Mouse (Mus musculus) layer of hippocampus, adult 11-12 months (tissue): Measurements from ENCODE around the gene Mob3a.
A peak's percentile ranks its signal among the peaks of the same experiment; 100 is the strongest.

Source experiments
- DNase-seq: peaks from one replicate; pipeline ENCODE4 v3.0.0; 2022; ENCODE audit warnings: low spot score

Mob3a gene

GRCm38 (mm10) chr10:80701721-80702535 is at the start of gene Mob3a, which contains the start of gene Izumo4:
TSS of gene Mob3a (minus strand) at chr10:80701977.
TSS of gene Izumo4 (plus strand) at chr10:80702184.
- DNase-seq: peak; percentile 99

GRCm38 (mm10) chr10:80751188-80751832 is 49.5 kb upstream of the Mob3a start:
- peak; percentile 63 for DNase-seq

GRCm38 (mm10) chr10:80748609-80749008 is 46.8 kb upstream of the Mob3a start:
- DNase-seq: no peak

GRCm38 (mm10) chr10:80747410-80747809 is 45.6 kb upstream of the Mob3a start:
- DNase-seq: peak; percentile 72

- DNase-seq: no peak
These were observed 42.5 kb upstream of the Mob3a start for GRCm38 (mm10) chr10:80744262-80744661.

- peak; percentile 99 for DNase-seq
These were observed 40.6 kb upstream of the Mob3a start, which contains the start of gene Ap3d1 for GRCm38 (mm10) chr10:80742180-80742978. TSS of gene Ap3d1 (minus strand) at chr10:80742264.

- no peak for DNase-seq
These were observed 39.9 kb upstream of the Mob3a start for GRCm38 (mm10) chr10:80741634-80742179.

- DNase-seq: no peak
These were observed 39.4 kb upstream of the Mob3a start for GRCm38 (mm10) chr10:80741146-80741545.

- no peak for DNase-seq
These were observed 36.9 kb upstream of the Mob3a start for GRCm38 (mm10) chr10:80738657-80739056.

GRCm38 (mm10) chr10:80736731-80737130 is 35.0 kb upstream of the Mob3a start:
- DNase-seq: no peak

GRCm38 (mm10) chr10:80732611-80733101 is 30.9 kb upstream of the Mob3a start:
- DNase-seq: no peak

GRCm38 (mm10) chr10:80727369-80728127 is 25.8 kb upstream of the Mob3a start:
- no peak for DNase-seq

- DNase-seq: no peak
These were observed 15.5 kb upstream of the Mob3a start for GRCm38 (mm10) chr10:80717281-80717680.

GRCm38 (mm10) chr10:80710834-80711233 is 9.1 kb upstream of the Mob3a start:
- DNase-seq: no peak

GRCm38 (mm10) chr10:80705479-80705878 is 3.7 kb upstream of the Mob3a start:
- DNase-seq: no peak

- no peak for DNase-seq
These were observed 3.3 kb upstream of the Mob3a start for GRCm38 (mm10) chr10:80705033-80705432.

- DNase-seq: no peak
These were observed 2.6 kb upstream of the Mob3a start for GRCm38 (mm10) chr10:80704418-80704817.

GRCm38 (mm10) chr10:80703643-80704042 is 1.9 kb upstream of the Mob3a start:
- DNase-seq: no peak

- peak; percentile 97 for DNase-seq
These were observed 986 bp upstream of the Mob3a start for GRCm38 (mm10) chr10:80702536-80703390.

GRCm38 (mm10) chr10:80700732-80701131 is 1.0 kb downstream of the Mob3a start:
- no peak for DNase-seq
